Mouse (Mus musculus) kidney, adult 18-20 months (tissue): ENCODE results near the gene Hes7.

Experiments used
- DNase-seq: peaks from one replicate; pipeline ENCODE4 v3.0.0; 2021

The Hes7 gene

GRCm38 (mm10) chr11:69101604-69102402 is 18.4 kb upstream of the Hes7 start:
- DNase-seq: no peak

GRCm38 (mm10) chr11:69102403-69102725 is 17.8 kb upstream of the Hes7 start:
- no peak for DNase-seq

- DNase-seq: no peak
Measured at GRCm38 (mm10) chr11:69103121-69103520, 17.1 kb upstream of the Hes7 start.

- DNase-seq: no peak
Measured at GRCm38 (mm10) chr11:69103531-69104435, 16.4 kb upstream of the Hes7 start.

- no peak for DNase-seq
Measured at GRCm38 (mm10) chr11:69104487-69104886, 15.7 kb upstream of the Hes7 start.

GRCm38 (mm10) chr11:69105227-69105626 is 15.0 kb upstream of the Hes7 start:
- no peak for DNase-seq

- DNase-seq: no peak
Measured at GRCm38 (mm10) chr11:69105796-69106195, 14.4 kb upstream of the Hes7 start.

GRCm38 (mm10) chr11:69106299-69106698 is 13.9 kb upstream of the Hes7 start:
- DNase-seq: no peak

GRCm38 (mm10) chr11:69106842-69107241 is 13.4 kb upstream of the Hes7 start:
- DNase-seq: no peak

- no peak for DNase-seq
Measured at GRCm38 (mm10) chr11:69107676-69108075, 12.5 kb upstream of the Hes7 start.

GRCm38 (mm10) chr11:69108223-69108622 is 12.0 kb upstream of the Hes7 start:
- no peak for DNase-seq

- no peak for DNase-seq
Measured at GRCm38 (mm10) chr11:69109032-69109900, 10.9 kb upstream of the Hes7 start.

GRCm38 (mm10) chr11:69110319-69111046 is 9.7 kb upstream of the Hes7 start:
- peak; percentile 94 for DNase-seq

- no peak for DNase-seq
Measured at GRCm38 (mm10) chr11:69111051-69111810, 9.0 kb upstream of the Hes7 start.

GRCm38 (mm10) chr11:69111865-69112264 is 8.3 kb upstream of the Hes7 start:
- no peak for DNase-seq

GRCm38 (mm10) chr11:69114018-69114417 is 6.2 kb upstream of the Hes7 start:
- no peak for DNase-seq

GRCm38 (mm10) chr11:69114621-69115020 is 5.6 kb upstream of the Hes7 start:
- DNase-seq: no peak

GRCm38 (mm10) chr11:69116843-69117242 is 3.4 kb upstream of the Hes7 start:
- DNase-seq: no peak

GRCm38 (mm10) chr11:69117737-69118695 is 2.2 kb upstream of the Hes7 start:
- peak; percentile 76 for DNase-seq

GRCm38 (mm10) chr11:69118765-69119164 is 1.4 kb upstream of the Hes7 start:
- peak; percentile 90 for DNase-seq
